Mouse (Mus musculus) forebrain, embryonic 16.5 days (tissue): Measurements from ENCODE around the gene Rab27a. TPM values are rescaled to one million over a fixed set of nuclear protein-coding genes. Genes with fewer than 3 reads are reported as not detected.

Experiments used
- microRNA-seq: library from miRNA; unstranded; fragments of <30 nt; microRNA quantifications from one replicate; pipeline ENCODE4, GENCODE M21; 2017
- polyA plus RNA-seq: library from polyadenylated mRNA; unstranded; fragments of >200 nt; fragmentation: Nextera tagmentation; extraction: Ambion mirVana; gene quantifications from 2 replicates; pipeline ENCODE4 v1.2.1, GENCODE M21; 2015

Rab27a gene
- polyA plus RNA-seq, 1 experiment from 2014 or later: 1.9 TPM

Small RNA genes lying within 50 kb of the gene (microRNA-seq; reads per million reads assigned to microRNA genes)
- not detected for gene Gm27353

Other genes with a start within 250 kb of the Rab27a start
- 0.19 and 0.21 TPM in 2 replicates for gene Prtg, start 238.0 kb upstream of the Rab27a start, polyA plus RNA-seq
- 14.3 and 15.1 TPM in 2 replicates for gene Pygo1, start 119.2 kb upstream of the Rab27a start, polyA plus RNA-seq
- 1.7 and 1.8 TPM in 2 replicates for gene Dyx1c1, start 86.1 kb upstream of the Rab27a start, polyA plus RNA-seq
- gene Gm44503, start 86.0 kb upstream of the Rab27a start, polyA plus RNA-seq: not detected in 2 replicates
- 19.1 and 22.4 TPM in 2 replicates for gene Ccpg1os, start 59.5 kb upstream of the Rab27a start, polyA plus RNA-seq
- 56.7 and 58.2 TPM in 2 replicates for gene Ccpg1, start 59.4 kb upstream of the Rab27a start, polyA plus RNA-seq
- 13.6 and 14.3 TPM in 2 replicates for gene Pigb, start 4.5 kb upstream of the Rab27a start, polyA plus RNA-seq
- not detected in 2 replicates for gene Khdc3, start 57.0 kb downstream of the Rab27a start, polyA plus RNA-seq
- not detected in 2 replicates for gene Gm20509, start 57.6 kb downstream of the Rab27a start, polyA plus RNA-seq
- gene Rsl24d1, start 68.6 kb downstream of the Rab27a start, polyA plus RNA-seq: 118 and 134 TPM in 2 replicates